Mouse (Mus musculus) MEL (cell line): ENCODE measurements around the gene Arpc5. TPM values are rescaled to one million over a fixed set of nuclear protein-coding genes. Genes with fewer than 3 reads are reported as not detected.

ENCODE experiments used
- DNase-seq: peaks from one replicate; pipeline ENCODE4 v3.0.0; 2011; ENCODE audit warnings: low read depth, low spot score
- H3K27ac ChIP-seq: 2 replicates; pipeline ENCODE4 v1.5.1; 2012; ENCODE audit warnings: low read depth, mild to moderate bottlenecking, control low read depth, low read length, moderate library complexity; ENCODE audit not compliant: control insufficient read depth
- H3K27me3 ChIP-seq, 2 experiments: fragments of 150-350 bp in 1 of 2; sonication (generic) in 1 of 2; 2 replicates each; pipeline ENCODE4 v1.6.1; 2012; ENCODE audit warnings: low read length in 2 of 2, mild to moderate bottlenecking in 2 of 2, improper control_type of control experiment in 1 of 2, moderate library complexity in 1 of 2; ENCODE audit not compliant: insufficient read depth in 2 of 2, control insufficient read depth in 1 of 2
- H3K36me3 ChIP-seq, 2 experiments: 2 replicates each; pipeline ENCODE4 v1.6.1; 2012 to 2014; ENCODE audit warnings: low read length in 2 of 2, improper control_type of control experiment in 1 of 2, inconsistent platforms in 1 of 2, mild to moderate bottlenecking in 1 of 2; ENCODE audit not compliant: insufficient read depth in 2 of 2, control insufficient read depth in 1 of 2
- H3K4me1 ChIP-seq, 2 experiments: fragments of 150-350 bp in 1 of 2; sonication (generic) in 1 of 2; 2 replicates each; pipeline ENCODE4 v1.6.1; 2012; ENCODE audit warnings: low read length in 2 of 2, improper control_type of control experiment in 1 of 2, mild to moderate bottlenecking in 1 of 2; ENCODE audit not compliant: insufficient read depth in 2 of 2, control insufficient read depth in 1 of 2
- H3K4me3 ChIP-seq, 2 experiments: fragments of 150-350 bp in 1 of 2; sonication (generic) in 1 of 2; 2 replicates each; pipeline ENCODE4 v1.5.1; 2012; ENCODE audit warnings: low read depth in 2 of 2, low read length in 2 of 2, mild to moderate bottlenecking in 2 of 2, moderate library complexity in 2 of 2, control low read depth in 1 of 2, improper control_type of control experiment in 1 of 2; ENCODE audit not compliant: control insufficient read depth in 1 of 2, insufficient read depth in 1 of 2
- H3K79me2 ChIP-seq: 2 replicates; pipeline ENCODE4 v1.6.1; 2012; ENCODE audit warnings: mild to moderate bottlenecking, low read length, moderate library complexity; ENCODE audit not compliant: control insufficient read depth, poor library complexity, insufficient read depth
- H3K9ac ChIP-seq: 2 replicates; pipeline ENCODE4 v1.6.1; 2012; ENCODE audit warnings: low read depth, mild to moderate bottlenecking, control low read depth, low read length, moderate library complexity; ENCODE audit not compliant: control insufficient read depth, poor library complexity, severe bottlenecking
- H3K9me3 ChIP-seq: fragments of 150-350 bp; sonication (generic); replicated peaks from 2 replicates; pipeline ENCODE4 v1.6.1; 2012; ENCODE audit warnings: mild to moderate bottlenecking, low read length, improper control_type of control experiment, moderate library complexity; ENCODE audit not compliant: insufficient read depth
- BHLHE40 ChIP-seq: IDR thresholded peaks from 2 replicates; pipeline ENCODE4 v1.6.1; 2012; ENCODE audit warnings: low read depth, mild to moderate bottlenecking, inconsistent platforms, low read length, improper control_type of control experiment, borderline replicate concordance
- CHD2 ChIP-seq: IDR thresholded peaks from 2 replicates; pipeline ENCODE4 v1.6.1; 2011; ENCODE audit warnings: low read length, improper control_type of control experiment
- CTCF ChIP-seq, 3 experiments: IDR thresholded peaks in 2 of 3; conservative IDR thresholded peaks in 1 of 3; 2 replicates each; pipeline ENCODE4 v1.5.1; 2011 to 2012; ENCODE audit warnings: low read length in 3 of 3, low read depth in 2 of 3, mild to moderate bottlenecking in 2 of 3, improper control_type of control experiment in 1 of 3, inconsistent platforms in 1 of 3, mixed read lengths in 1 of 3, moderate library complexity in 1 of 3; ENCODE audit not compliant: control insufficient read depth in 1 of 3, insufficient read depth in 1 of 3, poor library complexity in 1 of 3, severe bottlenecking in 1 of 3
- E2F4 ChIP-seq: IDR thresholded peaks from 2 replicates; pipeline ENCODE4 v1.6.1; 2011; ENCODE audit warnings: low read depth, low read length, improper control_type of control experiment, borderline replicate concordance
- EP300 ChIP-seq, 2 experiments: IDR thresholded peaks; 2 replicates each; pipeline ENCODE4 v1.6.1; 2011; ENCODE audit warnings: improper control_type of control experiment in 2 of 2, low read length in 2 of 2, low read depth in 1 of 2, mild to moderate bottlenecking in 1 of 2
- ETS1 ChIP-seq: IDR thresholded peaks from 2 replicates; pipeline ENCODE4 v1.6.1; 2012; ENCODE audit warnings: low read depth, mild to moderate bottlenecking, inconsistent platforms, low read length, improper control_type of control experiment, moderate library complexity
- HCFC1 ChIP-seq: IDR thresholded peaks from 2 replicates; pipeline ENCODE4 v1.6.1; 2012; ENCODE audit warnings: low read depth, mild to moderate bottlenecking, inconsistent platforms, low read length, improper control_type of control experiment, moderate library complexity
- KAT2A ChIP-seq: conservative IDR thresholded peaks from 2 replicates; pipeline ENCODE4 v1.6.1; 2012; ENCODE audit warnings: low read depth, low read length, improper control_type of control experiment, inconsistent platforms
- MAX ChIP-seq: IDR thresholded peaks from 2 replicates; pipeline ENCODE4 v1.6.1; 2011; ENCODE audit warnings: low read length, improper control_type of control experiment
- MAZ ChIP-seq: IDR thresholded peaks from 2 replicates; pipeline ENCODE4 v1.6.1; 2012; ENCODE audit warnings: low read depth, mild to moderate bottlenecking, inconsistent platforms, low read length, improper control_type of control experiment
- MEF2A ChIP-seq: IDR thresholded peaks from 2 replicates; pipeline ENCODE4 v1.6.1; 2014; ENCODE audit warnings: low read depth, mild to moderate bottlenecking, inconsistent platforms, low read length, improper control_type of control experiment; ENCODE audit not compliant: poor library complexity, insufficient replicate concordance, severe bottlenecking; ENCODE audit errors: extremely low read depth
- MXI1 ChIP-seq: IDR thresholded peaks from 2 replicates; pipeline ENCODE4 v1.6.1; 2011; ENCODE audit warnings: mild to moderate bottlenecking, low read depth, low read length, improper control_type of control experiment
- MYB ChIP-seq: IDR thresholded peaks from 2 replicates; pipeline ENCODE4 v1.6.1; 2011; ENCODE audit warnings: mild to moderate bottlenecking, low read depth, low read length, improper control_type of control experiment
- MYC ChIP-seq: IDR thresholded peaks from 2 replicates; pipeline ENCODE4 v1.6.1; 2011; ENCODE audit warnings: low read depth, mild to moderate bottlenecking, low read length, improper control_type of control experiment, moderate library complexity
- NRF1 ChIP-seq: IDR thresholded peaks from 2 replicates; pipeline ENCODE4 v1.6.1; 2014; ENCODE audit warnings: low read depth, mild to moderate bottlenecking, inconsistent platforms, low read length, improper control_type of control experiment, moderate library complexity; ENCODE audit not compliant: poor library complexity, insufficient read depth, severe bottlenecking
- RAD21 ChIP-seq: IDR thresholded peaks from 2 replicates; pipeline ENCODE4 v1.6.1; 2011; ENCODE audit warnings: mild to moderate bottlenecking, low read depth, low read length, improper control_type of control experiment
- RCOR1 ChIP-seq: IDR thresholded peaks from 2 replicates; pipeline ENCODE4 v1.6.1; 2012; ENCODE audit warnings: low read depth, mild to moderate bottlenecking, inconsistent platforms, low read length, improper control_type of control experiment
- TAL1 ChIP-seq: IDR thresholded peaks from 2 replicates; pipeline ENCODE4 v1.6.1; 2012; ENCODE audit warnings: mild to moderate bottlenecking, inconsistent platforms, low read length, moderate library complexity, mixed read lengths
- TCF12 ChIP-seq: IDR thresholded peaks from 2 replicates; pipeline ENCODE4 v1.6.1; 2014; ENCODE audit warnings: low read depth, mild to moderate bottlenecking, inconsistent platforms, low read length, improper control_type of control experiment, moderate library complexity
- USF1 ChIP-seq: IDR thresholded peaks from 2 replicates; pipeline ENCODE4 v1.6.1; 2014; ENCODE audit warnings: low read depth, mild to moderate bottlenecking, inconsistent platforms, low read length, improper control_type of control experiment, moderate library complexity
- ZC3H11A ChIP-seq: IDR thresholded peaks from 2 replicates; pipeline ENCODE4 v1.6.1; 2012; ENCODE audit warnings: low read depth, mild to moderate bottlenecking, inconsistent platforms, low read length, improper control_type of control experiment
- ZKSCAN1 ChIP-seq: IDR thresholded peaks from 2 replicates; pipeline ENCODE4 v1.6.1; 2012; ENCODE audit warnings: low read depth, mild to moderate bottlenecking, inconsistent platforms, low read length, improper control_type of control experiment, moderate library complexity
- ZMIZ1 ChIP-seq: IDR thresholded peaks from 2 replicates; pipeline ENCODE4 v1.6.1; 2012; ENCODE audit warnings: low read depth, mild to moderate bottlenecking, inconsistent platforms, low read length, improper control_type of control experiment, moderate library complexity
- polyA plus RNA-seq, 2 experiments: library from polyadenylated mRNA; stranded (reverse) in 1 of 2; unstranded in 1 of 2; fragments of >175 nt in 1 of 2; fragments of >200 nt in 1 of 2; gene quantifications; 2 replicates each; pipeline versions ENCODE4 v1.2.1 to v1.2.4; 2012; ENCODE audit warnings: low replicate concordance in 2 of 2, low read depth in 1 of 2; ENCODE audit not compliant: insufficient read length in 2 of 2, insufficient read depth in 1 of 2, missing spikeins in 1 of 2
- total RNA-seq: library from RNA; depleted of rRNA; stranded (reverse); fragments of 300-350 nt; gene quantifications from 2 replicates; pipeline ENCODE4 v1.2.3, GENCODE M21; 2012

Gene Arpc5
- total and polyA plus RNA-seq, 3 experiments: 119 to 145 TPM; not detected in 1

DNA sequence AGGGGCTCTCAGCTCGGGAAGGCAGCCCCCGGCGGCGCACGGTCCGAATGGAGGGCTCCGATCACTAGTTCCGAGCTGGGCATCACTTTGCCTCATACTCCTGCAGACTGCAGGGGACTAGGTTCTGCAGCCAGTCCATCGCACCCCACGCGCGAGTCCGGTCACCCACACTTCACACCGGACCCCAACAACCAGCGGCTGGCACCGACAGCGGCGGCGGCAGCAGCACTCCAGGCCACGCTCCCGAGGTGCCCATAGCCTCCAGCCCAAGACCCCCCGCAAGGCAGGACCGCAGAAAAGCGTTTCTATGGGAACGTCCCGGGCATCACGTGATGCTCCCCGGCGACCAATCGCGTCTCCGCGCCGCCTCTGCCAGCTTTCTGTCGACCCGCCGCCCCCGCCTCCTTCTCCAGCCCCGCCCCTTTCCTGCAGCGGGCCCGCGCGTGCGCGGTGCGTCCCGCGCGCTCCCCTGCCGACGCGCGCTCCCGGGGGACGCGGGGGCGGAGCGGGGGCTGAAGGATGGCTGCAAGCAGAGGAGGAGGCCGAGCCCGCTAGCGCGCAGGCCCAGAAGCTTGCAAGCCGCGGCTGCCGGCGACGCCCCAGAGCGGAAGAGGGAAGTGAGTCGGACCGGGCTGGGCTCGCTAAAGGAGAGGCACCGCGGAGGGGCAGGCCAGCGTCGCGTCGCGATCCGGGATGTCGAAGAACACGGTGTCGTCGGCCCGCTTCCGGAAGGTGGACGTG, at the start of gene Arpc5, which contains the start of gene Rgl1 (continued):
- no peak for TF ChIP-seq ZKSCAN1
- no peak for TF ChIP-seq ETS1
- TF ChIP-seq CHD2: no peak
- no peak for TF ChIP-seq EP300 (IDR thresholded peaks at IDR 0.05; ENCODE audit: low read depth in 1 of 2, low read length in 2 of 2)
- TF ChIP-seq, all 39 proteins: peak for 15

DNA sequence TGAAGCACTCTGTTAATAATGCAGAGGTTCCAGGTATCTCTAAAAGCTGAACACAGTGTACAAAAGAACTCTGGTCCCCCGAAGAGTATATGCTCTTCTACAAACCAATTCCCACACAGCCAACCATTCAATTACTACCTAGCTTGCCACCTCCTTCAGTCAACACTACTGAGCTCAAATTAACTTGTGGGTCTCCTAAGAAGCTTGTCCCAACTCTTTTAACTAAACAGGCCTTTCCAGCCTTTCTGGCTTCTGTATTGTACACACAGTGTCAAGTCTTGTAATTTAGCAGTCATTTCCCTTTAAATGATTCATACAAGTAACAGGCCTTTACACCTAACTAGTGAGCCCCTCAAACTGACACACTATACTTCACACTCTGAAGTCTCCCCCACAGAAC, 49.0 kb upstream of the Arpc5 start:
- no peak for DNase-seq
- Histone ChIP-seq H3K27me3 (peaks cover 7 to 9% of the 10 kb centered on the region in 2 experiments), H3K79me2 (no peaks in the 10 kb centered on the region), H3K36me3 (peaks cover 0 to 8% of the 10 kb centered on the region in 2 experiments; a peak in 2 of 4 replicates), H3K4me3 (no peak overlapping the region), H3K4me1 (peaks cover 4 to 6% of the 10 kb centered on the region in 2 experiments; a peak in 3 of 4 replicates), H3K27ac (no peak overlapping the region), H3K9me3 (no peaks in the 10 kb centered on the region), H3K9ac (no peak overlapping the region)
- no peak for TF ChIP-seq ETS1
- TF ChIP-seq RAD21: no peak
- TF ChIP-seq MXI1: no peak
- TF ChIP-seq NRF1: no peak
- TF ChIP-seq USF1: no peak
- TF ChIP-seq BHLHE40: no peak
- no peak for TF ChIP-seq TCF12
- no peak for TF ChIP-seq MYB
- TF ChIP-seq E2F4: no peak
- TF ChIP-seq RCOR1: no peak

DNA sequence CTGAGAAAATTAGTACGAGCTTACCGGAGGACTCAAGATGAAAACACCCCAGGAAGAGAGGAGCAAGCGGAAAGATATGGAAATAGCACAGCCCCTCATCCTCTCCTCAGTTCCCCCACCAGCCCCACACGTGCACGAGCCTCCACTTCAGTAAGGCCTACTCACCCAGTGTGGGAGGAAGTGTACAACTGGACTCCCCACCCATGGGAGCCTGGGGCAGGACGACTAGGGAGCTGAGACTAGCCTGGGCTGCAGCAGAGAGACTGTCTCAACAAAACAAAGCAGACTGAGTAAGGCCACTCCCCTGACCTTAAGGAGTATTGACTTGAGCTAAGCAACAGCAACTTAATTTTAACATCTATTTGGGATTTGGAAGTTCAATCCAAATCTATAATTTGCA, 48.1 kb upstream of the Arpc5 start:
- Histone ChIP-seq H3K79me2 (no peaks in the 10 kb centered on the region), H3K27me3 (peaks cover 7 to 9% of the 10 kb centered on the region in 2 experiments)
- TF ChIP-seq MYB: no peak
- TF ChIP-seq TAL1: no peak
- no peak for TF ChIP-seq ZKSCAN1
- no peak for TF ChIP-seq KAT2A
- no peak for TF ChIP-seq HCFC1
- no peak for TF ChIP-seq E2F4
- TF ChIP-seq ZMIZ1: no peak
- TF ChIP-seq MAZ: no peak
- TF ChIP-seq CHD2: no peak
- TF ChIP-seq MXI1: no peak
- TF ChIP-seq MYC: no peak
- no peak for TF ChIP-seq ZC3H11A
- no peak for TF ChIP-seq MAX
- TF ChIP-seq MEF2A: no peak
- TF ChIP-seq USF1: no peak
- no peak for TF ChIP-seq EP300 (IDR thresholded peaks at IDR 0.05; ENCODE audit: low read depth in 1 of 2, low read length in 2 of 2)
- no peak for TF ChIP-seq CTCF (IDR thresholded peaks at IDR 0.05 in 2 of 3, conservative IDR thresholded peaks at IDR 0.05 in 1 of 3; ENCODE audit: control insufficient read depth in 1 of 3, insufficient read depth in 1 of 3, low read depth in 2 of 3, low read length in 3 of 3, poor library complexity in 1 of 3, severe bottlenecking in 1 of 3)

More for the DNA sequence above, 48.1 kb upstream of the Arpc5 start:
- Histone ChIP-seq H3K9ac (no peak overlapping the region), H3K4me3 (no peak overlapping the region), H3K36me3 (peaks cover 0 to 8% of the 10 kb centered on the region in 2 experiments; a peak in 2 of 4 replicates), H3K9me3 (no peaks in the 10 kb centered on the region), H3K4me1 (peaks cover 4 to 6% of the 10 kb centered on the region in 2 experiments; a peak in 3 of 4 replicates), H3K27ac (no peak overlapping the region)
- DNase-seq: no peak
